Mouse (Mus musculus): ENCODE results near the gene Mtch1.

DNA sequence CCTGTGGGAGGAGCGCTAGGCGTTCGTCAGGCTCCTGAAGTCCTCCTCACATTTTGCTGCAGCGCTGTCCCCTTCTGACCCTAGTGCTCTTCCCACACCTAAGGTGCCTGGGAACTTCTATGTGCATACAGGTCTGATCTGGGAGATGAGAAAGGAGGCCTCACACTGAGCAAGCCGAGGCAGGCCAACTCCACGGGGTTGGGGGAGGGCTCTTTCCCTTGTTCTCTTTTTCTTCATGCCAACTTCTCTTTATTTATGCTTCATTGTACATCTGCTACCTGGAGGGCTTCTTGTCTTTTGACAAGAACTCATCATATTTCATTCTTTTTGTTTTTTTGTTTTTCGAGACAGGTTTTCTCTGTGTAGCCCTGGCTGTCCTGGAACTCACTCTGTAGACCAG lies 55.9 kb downstream of the Mtch1 start:
- no peak for TF ChIP-seq CTCF (IDR thresholded peaks at IDR 0.05; ENCODE audit: low read depth, low read length)
- no peak for TF ChIP-seq POLR2A (IDR thresholded peaks at IDR 0.05; ENCODE audit: insufficient read depth, low read length)
- no peak for TF ChIP-seq EP300 (IDR thresholded peaks at IDR 0.05; ENCODE audit: insufficient read depth, low read depth, low read length)
